14 mouse cellular contexts compared by ENCODE assay signal in the genomic region with DNA sequence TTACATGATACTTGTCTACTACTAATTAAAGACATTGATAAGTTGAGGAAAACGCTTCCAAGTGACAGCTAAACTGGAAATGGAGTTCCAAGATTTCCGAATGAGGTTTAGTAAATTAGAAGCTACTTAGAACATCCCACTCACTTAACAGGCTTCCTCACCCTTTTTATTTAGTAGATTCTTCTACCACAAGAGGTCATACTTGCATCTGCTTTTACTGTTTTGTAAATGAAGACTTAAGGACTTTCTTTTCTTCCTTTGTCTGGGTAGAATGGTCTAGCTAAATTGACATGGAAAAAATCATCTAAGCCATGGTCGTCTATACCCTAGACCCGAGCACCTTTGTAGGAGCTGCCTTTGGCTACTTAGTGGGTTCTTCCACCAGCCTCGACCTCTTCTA.
A peak's percentile ranks its signal among the peaks of the same experiment; 100 is the strongest.
DNase-seq lines count a peak whose midpoint lies in the region; ATAC-seq and TF ChIP-seq lines count a peak whose summit lies in the region.
"Had no signal": no experiment of that assay in that cellular context is flagged by ENCODE, and none has a peak within 500 bp of the region (broad histone marks: within the 10 kb centered on the region; RNA-seq: fewer than 3 reads in every experiment).

No protein-coding gene starts in this region.

- ATAC-seq in intestine, postnatal 0 days, result no peak
- no peak for ATAC-seq in intestine, embryonic 16.5 days
- ATAC-seq in midbrain, postnatal 0 days (ENCODE audit: low FRiP score), result no peak
- ATAC-seq in hindbrain, embryonic 16.5 days, result no peak
- ATAC-seq: inflammation-experienced regulatory T-cells, adult 6 months had no signal

- peak; percentile 54 for TF ChIP-seq CTCF in intestine, postnatal 0 days (IDR thresholded peaks at IDR 0.05; ENCODE audit: low read depth)
- peak; percentile 67 for TF ChIP-seq CTCF in midbrain, postnatal 0 days (IDR thresholded peaks at IDR 0.05)

- no peaks in the 10 kb centered on the region for H3K4me1 ChIP-seq in intestine, postnatal 0 days (replicated peaks; ENCODE audit: control insufficient read depth, insufficient read depth, low read length)
- no peaks in the 10 kb centered on the region for H3K4me1 ChIP-seq in intestine, embryonic 16.5 days (ENCODE audit: control insufficient read depth, insufficient read depth, low read length)
- no peaks in the 10 kb centered on the region for H3K4me1 ChIP-seq in midbrain, postnatal 0 days (ENCODE audit: insufficient read depth, low read length)
- H3K4me1 ChIP-seq in midbrain, embryonic 10.5 days, result no peaks in the 10 kb centered on the region
- no peaks in the 10 kb centered on the region for H3K4me1 ChIP-seq in hindbrain, embryonic 16.5 days (ENCODE audit: control insufficient read depth, insufficient read depth, low read depth, low read length)
- H3K4me1 ChIP-seq: forebrain, embryonic 10.5 days; heart, embryonic 15.5 days; midbrain, embryonic 12.5 days; neural tube, embryonic 13.5 days had no signal

- H3K4me2 ChIP-seq in intestine, postnatal 0 days (replicated peaks; ENCODE audit: low read depth), result no peak overlapping the region
- H3K4me2 ChIP-seq in intestine, embryonic 16.5 days (ENCODE audit: low read depth, low read length), result no peak overlapping the region
- no peak overlapping the region for H3K4me2 ChIP-seq in midbrain, postnatal 0 days (ENCODE audit: low read depth, low read length, poor library complexity, severe bottlenecking)
- H3K4me2 ChIP-seq in hindbrain, embryonic 16.5 days (ENCODE audit: low read length), result no peak overlapping the region
- H3K4me2 ChIP-seq: heart, embryonic 15.5 days; midbrain, embryonic 12.5 days; neural tube, embryonic 13.5 days had no signal

- DNase-seq in midbrain, postnatal 0 days (ENCODE audit: low spot score), result peak; percentile 65
- no peak for DNase-seq in midbrain, embryonic 10.5 days (ENCODE audit: low spot score)
- peak; percentile 36 for DNase-seq in ZHBTc4 (ENCODE audit: low read depth, low spot score)
- DNase-seq in cerebellum, adult 18-20 months, result no peak
- DNase-seq: gastrocnemius, postnatal 25 days; thymus, postnatal 36 days had no signal

- H3K4me3 ChIP-seq in intestine, postnatal 0 days (ENCODE audit: low read depth, low read length), result no peak overlapping the region
- no peak overlapping the region for H3K4me3 ChIP-seq in intestine, embryonic 16.5 days (ENCODE audit: low read length)
- no peak overlapping the region for H3K4me3 ChIP-seq in midbrain, postnatal 0 days (ENCODE audit: low read depth, low read length)
- no peak overlapping the region for H3K4me3 ChIP-seq in midbrain, embryonic 10.5 days
- no peak overlapping the region for H3K4me3 ChIP-seq in hindbrain, embryonic 16.5 days (ENCODE audit: low read length)
- H3K4me3 ChIP-seq: forebrain, embryonic 10.5 days; heart, embryonic 15.5 days; midbrain, embryonic 12.5 days; neural tube, embryonic 13.5 days had no signal

- no peaks in the 10 kb centered on the region for H3K27me3 ChIP-seq in intestine, postnatal 0 days (replicated peaks; ENCODE audit: control insufficient read depth, insufficient read depth, low read length)
- no peaks in the 10 kb centered on the region for H3K27me3 ChIP-seq in intestine, embryonic 16.5 days (replicated peaks; ENCODE audit: control insufficient read depth, insufficient read depth, low read length)
- H3K27me3 ChIP-seq in midbrain, postnatal 0 days (ENCODE audit: insufficient read depth, low read length), result no peaks in the 10 kb centered on the region
- H3K27me3 ChIP-seq in midbrain, embryonic 10.5 days (ENCODE audit: low read depth, poor library complexity, severe bottlenecking), result no peaks in the 10 kb centered on the region
- no peaks in the 10 kb centered on the region for H3K27me3 ChIP-seq in hindbrain, embryonic 16.5 days (replicated peaks; ENCODE audit: control insufficient read depth, insufficient read depth, low read length)
- H3K27me3 ChIP-seq: heart, embryonic 15.5 days; midbrain, embryonic 12.5 days; neural tube, embryonic 13.5 days had no signal

- H3K27ac ChIP-seq in intestine, postnatal 0 days (ENCODE audit: low read depth, low read length), result no peak overlapping the region
- no peak overlapping the region for H3K27ac ChIP-seq in intestine, embryonic 16.5 days (ENCODE audit: low read length)
- no peak overlapping the region for H3K27ac ChIP-seq in midbrain, postnatal 0 days (ENCODE audit: low read depth, low read length)
- H3K27ac ChIP-seq in midbrain, embryonic 10.5 days (replicated peaks), result no peak overlapping the region
- no peak overlapping the region for H3K27ac ChIP-seq in hindbrain, embryonic 16.5 days (ENCODE audit: low read depth, low read length)
- H3K27ac ChIP-seq: forebrain, embryonic 10.5 days; heart, embryonic 15.5 days; midbrain, embryonic 12.5 days; neural tube, embryonic 13.5 days had no signal

- no peaks in the 10 kb centered on the region for H3K36me3 ChIP-seq in intestine, postnatal 0 days (ENCODE audit: control insufficient read depth, insufficient read depth)
- no peaks in the 10 kb centered on the region for H3K36me3 ChIP-seq in intestine, embryonic 16.5 days (ENCODE audit: control insufficient read depth, insufficient read depth, low read length)
- no peaks in the 10 kb centered on the region for H3K36me3 ChIP-seq in midbrain, postnatal 0 days (ENCODE audit: insufficient read depth, low read length)
- no peaks in the 10 kb centered on the region for H3K36me3 ChIP-seq in midbrain, embryonic 10.5 days
- H3K36me3 ChIP-seq in hindbrain, embryonic 16.5 days (ENCODE audit: control insufficient read depth, insufficient read depth, low read length), result no peaks in the 10 kb centered on the region
- H3K36me3 ChIP-seq: forebrain, embryonic 10.5 days; heart, embryonic 15.5 days; midbrain, embryonic 12.5 days; neural tube, embryonic 13.5 days had no signal

- no peaks in the 10 kb centered on the region for H3K9me3 ChIP-seq in intestine, postnatal 0 days (ENCODE audit: control insufficient read depth)
- H3K9me3 ChIP-seq in intestine, embryonic 16.5 days (ENCODE audit: control insufficient read depth, low read length), result no peaks in the 10 kb centered on the region
- H3K9me3 ChIP-seq in midbrain, postnatal 0 days (ENCODE audit: low read length), result no peaks in the 10 kb centered on the region
- no peaks in the 10 kb centered on the region for H3K9me3 ChIP-seq in midbrain, embryonic 10.5 days (replicated peaks)
- no peaks in the 10 kb centered on the region for H3K9me3 ChIP-seq in hindbrain, embryonic 16.5 days (ENCODE audit: control insufficient read depth, low read length)
- H3K9me3 ChIP-seq: forebrain, embryonic 10.5 days; heart, embryonic 15.5 days; midbrain, embryonic 12.5 days; neural tube, embryonic 13.5 days had no signal

- no peak overlapping the region for H3K9ac ChIP-seq in intestine, postnatal 0 days (ENCODE audit: low read depth, low read length)
- no peak overlapping the region for H3K9ac ChIP-seq in intestine, embryonic 16.5 days (ENCODE audit: low read depth, low read length)
- no peak overlapping the region for H3K9ac ChIP-seq in midbrain, postnatal 0 days (replicated peaks; ENCODE audit: low read length, poor library complexity, severe bottlenecking)
- no peak overlapping the region for H3K9ac ChIP-seq in hindbrain, embryonic 16.5 days (ENCODE audit: low read depth, low read length)
- H3K9ac ChIP-seq: heart, embryonic 15.5 days; midbrain, embryonic 12.5 days; neural tube, embryonic 13.5 days had no signal

- 64% methylated on average over 5 of the region's 5 CpGs for WGBS in intestine, postnatal 0 days
- 70% methylated on average over 5 of the region's 5 CpGs for WGBS in intestine, embryonic 16.5 days
- 57% methylated on average over 5 of the region's 5 CpGs for WGBS in midbrain, postnatal 0 days
- WGBS in midbrain, embryonic 10.5 days, result 77% methylated on average over 5 of the region's 5 CpGs
- 74% methylated on average over 5 of the region's 5 CpGs for WGBS in hindbrain, embryonic 16.5 days

Comparison
In these comparisons a context has a peak if more than half of its experiments do, and no peak if none do; other contexts are left out.
1. DNase-seq: peak in midbrain, postnatal 0 days (single experiment) and ZHBTc4 (single experiment); none in midbrain, embryonic 10.5 days (single experiment) and cerebellum, adult 18-20 months (0 of 2).